Mouse (Mus musculus): Measurements from ENCODE around the gene Drp2. TPM values are rescaled to one million over a fixed set of nuclear protein-coding genes. Genes with fewer than 3 reads are reported as not detected.

Gene Drp2
- total RNA-seq, 1 experiment from 2014 or later = not detected

DNA sequence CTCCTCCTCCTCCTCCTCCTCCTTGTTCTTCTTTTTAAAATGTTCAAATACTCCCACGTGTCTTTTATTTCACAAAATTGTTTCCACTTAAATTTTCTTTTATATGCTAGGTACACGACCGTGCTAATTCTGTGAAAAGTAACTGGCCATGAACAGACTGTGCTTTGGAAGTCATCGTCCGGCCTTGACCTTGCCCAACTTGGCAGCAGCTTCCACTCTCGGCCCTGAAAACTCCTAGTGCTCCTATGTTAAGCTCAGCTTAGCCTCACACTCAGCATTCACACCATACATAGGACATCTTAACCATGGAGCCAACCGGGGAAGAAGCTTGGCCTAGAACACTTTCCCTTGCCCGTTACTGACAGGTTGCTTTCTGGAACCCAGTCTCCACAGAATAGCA, 96.3 kb downstream of the Drp2 start:
- ATAC-seq (ENCODE audit: extremely low read depth, insufficient number of reproducible peaks, low FRiP score, poor library complexity, severe bottlenecking) = no peak

Other genes with a start within 250 kb of the Drp2 start
- 6.8 and 12.0 TPM in 2 replicates for gene Xkrx, start 242.5 kb upstream of the Drp2 start, total RNA-seq (2017)
- gene Arl13a, start 217.1 kb upstream of the Drp2 start, total RNA-seq (2017) = not detected in 2 replicates
- 2.0 TPM in 1 of 2 replicates, not detected in the other for gene Nox1, start 182.6 kb upstream of the Drp2 start, total RNA-seq (2017)
- 22.8 and 27.2 TPM in 2 replicates for gene Trmt2b, start 127.6 kb upstream of the Drp2 start, total RNA-seq (2017)
- not detected in 2 replicates for gene Tmem35a, start 109.3 kb upstream of the Drp2 start, total RNA-seq (2017)
- 0.86 and 1.2 TPM in 2 replicates for gene Cenpi, start 96.5 kb upstream of the Drp2 start, total RNA-seq (2017)
- gene Taf7l, start 71.9 kb downstream of the Drp2 start, total RNA-seq (2017) = not detected in 2 replicates
- gene Timm8a1, start 137.3 kb downstream of the Drp2 start, total RNA-seq (2017) = 15.0 and 17.5 TPM in 2 replicates
- 112 and 115 TPM in 2 replicates for gene Btk, start 179.0 kb downstream of the Drp2 start, total RNA-seq (2017)
- 857 and 908 TPM in 2 replicates for gene Rpl36a, start 181.1 kb downstream of the Drp2 start, total RNA-seq (2017)
- gene Gla, start 196.6 kb downstream of the Drp2 start, total RNA-seq (2017) = 11.0 and 15.0 TPM in 2 replicates
- 201 and 219 TPM in 2 replicates for gene Hnrnph2, start 196.6 kb downstream of the Drp2 start, total RNA-seq (2017)